Mouse (Mus musculus) cerebellum, postnatal 14 days (tissue): Measurements from ENCODE around the gene Elobl.

Experiments used
- DNase-seq, 2 experiments: peaks; one replicate each; pipeline ENCODE4 v3.0.0; 2021; ENCODE audit warnings: mixed read lengths in 2 of 2

Gene Elobl

GRCm38 (mm10) chr11:88934089-88935000, 32.4 kb downstream of the Elobl start:
- no peak for DNase-seq

GRCm38 (mm10) chr11:88933030-88933429, 33.7 kb downstream of the Elobl start:
- no peak for DNase-seq

GRCm38 (mm10) chr11:88931692-88932530, 34.8 kb downstream of the Elobl start:
- no peak for DNase-seq

GRCm38 (mm10) chr11:88926566-88926965, 40.2 kb downstream of the Elobl start:
- DNase-seq: no peak
